Mouse (Mus musculus) intestine, embryonic 14.5 days (tissue): ENCODE measurements around the gene 1700018G05Rik. TPM values are rescaled to one million over a fixed set of nuclear protein-coding genes. Genes with fewer than 3 reads are reported as not detected.
"Not testable (repeated sequence)": the region's sequence is repeated elsewhere in the genome, so short reads cannot be mapped to it uniquely, and the experiment has no call there.

ENCODE experiments used
- ATAC-seq: fragments of 200-750 bp; cut with Nextera tagmentation; replicated peaks from 2 replicates; pipeline ENCODE4 v1.8.0; 2017; ENCODE audit warnings: low read depth, moderate number of reproducible peaks, moderate TSS enrichment, moderate library complexity; ENCODE audit not compliant: low FRiP score, low TSS enrichment
- DNase-seq: peaks from one replicate; pipeline ENCODE4 v3.0.0-alpha.2; 2018; ENCODE audit warnings: low spot score
- H3K27ac ChIP-seq: fragments of 300-500 bp; sonication (generic); 2 replicates; pipeline ENCODE4 v1.5.1; 2014; ENCODE audit warnings: low read depth, mild to moderate bottlenecking, control low read depth
- H3K27me3 ChIP-seq: fragments of 300-500 bp; sonication (generic); replicated peaks from 2 replicates; pipeline ENCODE4 v1.6.1; 2014; ENCODE audit warnings: low read length, control low read depth; ENCODE audit not compliant: control insufficient read depth, insufficient read depth
- H3K36me3 ChIP-seq: fragments of 300-500 bp; sonication (generic); 2 replicates; pipeline ENCODE4 v1.6.1; 2014; ENCODE audit warnings: low read length, control low read depth; ENCODE audit not compliant: control insufficient read depth, insufficient read depth
- H3K4me1 ChIP-seq: fragments of 300-500 bp; sonication (generic); replicated peaks from 2 replicates; pipeline ENCODE4 v1.6.1; 2014; ENCODE audit warnings: low read length, control low read depth, mixed read lengths; ENCODE audit not compliant: control insufficient read depth, insufficient read depth
- H3K4me2 ChIP-seq: fragments of 300-500 bp; sonication (generic); 2 replicates; pipeline ENCODE4 v1.6.1; 2014; ENCODE audit warnings: low read length
- H3K4me3 ChIP-seq: fragments of 300-500 bp; sonication (generic); 2 replicates; pipeline ENCODE4 v1.5.1; 2014; ENCODE audit warnings: low read depth, low read length, control low read depth, mixed read lengths
- H3K9ac ChIP-seq: fragments of 300-500 bp; sonication (generic); 2 replicates; pipeline ENCODE4 v1.6.1; 2014; ENCODE audit warnings: mild to moderate bottlenecking, low read length
- H3K9me3 ChIP-seq: fragments of 300-500 bp; sonication (generic); 2 replicates; pipeline ENCODE4 v1.6.1; 2016; ENCODE audit warnings: low read length, control low read depth; ENCODE audit not compliant: control insufficient read depth
- WGBS: fragments of 180-500 bp; shearing (Covaris S2); extraction: QIAGEN DNeasy Blood & Tissue Kit; methylation state at CpG from one replicate; pipeline ENCODE4 v1.1.7; 2014; 5-methylcytosine and 5-hydroxymethylcytosine counted together
- polyA plus RNA-seq: library from polyadenylated mRNA; unstranded; fragments of >200 nt; fragmentation: Nextera tagmentation; extraction: Ambion mirVana; gene quantifications from 2 replicates; pipeline ENCODE4 v1.2.1, GENCODE M21; 2014

Gene 1700018G05Rik
- not detected in 2 replicates for polyA plus RNA-seq

DNA sequence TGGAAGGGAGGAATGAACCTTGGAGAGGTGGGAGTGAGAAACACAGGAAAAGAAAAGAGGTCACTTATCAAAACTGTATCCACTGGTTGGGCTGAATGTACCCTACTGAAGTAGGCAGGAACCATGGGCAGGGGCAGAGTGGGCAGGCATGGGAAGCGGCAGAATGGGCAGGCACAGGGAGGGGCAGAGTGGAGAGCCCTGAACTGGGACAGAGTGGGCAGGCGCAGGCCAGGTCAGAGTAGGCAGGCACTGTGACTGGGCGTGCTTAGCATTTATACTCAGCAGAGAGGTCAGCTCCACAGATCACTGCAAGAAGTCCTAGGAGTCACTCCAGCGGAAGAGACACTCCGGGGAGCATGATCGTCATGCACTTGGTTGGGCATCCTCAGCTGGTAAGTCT is at the start of gene 1700018G05Rik:
Gene 1700018G05Rik (plus strand): TSS at position 301 of the 400 bp plus-strand sequence.
- ATAC-seq, H3K9me3 ChIP-seq, H3K4me1 ChIP-seq, H3K4me3 ChIP-seq, H3K4me2 ChIP-seq, H3K27me3 ChIP-seq, H3K9ac ChIP-seq, H3K36me3 ChIP-seq, H3K27ac ChIP-seq, DNase-seq: not testable (repeated sequence)
- 90% methylated on average over 6 of the region's 6 CpGs for WGBS

DNA sequence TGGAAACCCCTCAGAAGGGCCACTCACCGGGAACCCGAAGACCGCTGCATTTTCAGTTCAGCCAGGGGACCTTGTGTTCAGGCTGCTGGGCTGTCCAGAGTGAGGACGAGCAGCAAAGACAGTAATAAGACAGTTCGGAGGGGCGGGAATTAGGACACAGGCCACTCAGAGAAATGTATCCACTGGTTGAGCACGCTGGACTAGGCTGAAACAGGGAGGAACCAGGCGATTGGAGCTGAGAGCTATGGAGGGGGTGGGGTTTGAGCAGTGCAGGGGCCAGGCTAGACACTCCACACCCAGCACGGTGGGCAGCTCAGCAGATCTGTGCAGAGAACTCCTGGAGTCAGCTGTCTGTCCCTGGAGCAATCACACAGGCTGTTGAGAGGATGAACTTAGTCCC is 19.6 kb upstream of the 1700018G05Rik start, which contains the start of the genes Dmrtc1a and 1700011M02Rik:
Gene Dmrtc1a (minus strand): TSS at position 101 of the 400 bp plus-strand sequence.
Gene 1700011M02Rik (plus strand): TSS at position 319 of the 400 bp plus-strand sequence.
- not testable (repeated sequence) for H3K4me2 ChIP-seq, ATAC-seq, DNase-seq, H3K9me3 ChIP-seq, H3K36me3 ChIP-seq, H3K27me3 ChIP-seq, H3K27ac ChIP-seq, H3K4me3 ChIP-seq, H3K9ac ChIP-seq, H3K4me1 ChIP-seq
- 81% methylated on average over 3 of the region's 9 CpGs for WGBS

DNA sequence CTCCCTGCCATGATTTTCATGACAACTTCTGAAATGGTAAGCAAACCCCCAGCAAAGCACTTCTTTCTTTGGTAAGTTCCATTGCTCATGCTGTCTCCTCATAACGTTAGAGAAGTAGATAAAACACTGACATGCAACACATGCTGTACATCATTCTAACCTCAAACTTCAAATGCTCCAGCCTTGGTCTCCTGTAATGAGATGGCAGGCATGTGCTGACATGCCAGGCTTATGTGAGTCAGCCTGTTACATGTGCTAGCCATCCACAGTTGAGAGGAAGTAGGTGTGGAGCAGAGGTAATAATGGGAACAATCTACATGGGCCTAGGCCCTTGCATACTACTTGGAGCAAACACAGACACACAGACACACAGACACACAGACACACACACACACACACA is 13.3 kb upstream of the 1700018G05Rik start:
- not testable (repeated sequence) for H3K27me3 ChIP-seq, H3K27ac ChIP-seq, H3K36me3 ChIP-seq, H3K4me1 ChIP-seq, H3K9ac ChIP-seq, H3K4me2 ChIP-seq, DNase-seq, ATAC-seq, H3K4me3 ChIP-seq, H3K9me3 ChIP-seq
- WGBS: 100% methylated on average over 1 of the region's 1 CpGs

DNA sequence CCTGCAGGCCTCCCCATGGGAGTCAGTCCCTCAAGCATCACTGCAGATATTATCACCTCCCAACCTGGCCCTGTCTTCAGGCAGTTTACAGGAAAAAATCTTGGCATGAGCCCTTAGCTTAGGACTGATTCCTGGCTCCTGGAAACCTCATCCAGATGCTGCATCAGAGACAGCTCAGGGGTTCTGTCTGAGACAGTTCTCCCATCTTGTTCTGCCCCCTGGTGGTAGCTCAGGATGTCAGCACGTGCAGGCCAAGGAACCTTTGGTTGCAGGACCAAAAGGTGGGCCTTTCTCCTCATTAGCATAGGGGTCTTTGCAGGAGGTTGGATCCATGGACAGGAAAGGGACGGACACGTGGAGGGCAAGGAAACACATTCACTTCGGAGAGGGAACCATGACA is 1.5 kb upstream of the 1700018G05Rik start:
- not testable (repeated sequence) for H3K27me3 ChIP-seq, H3K9ac ChIP-seq, H3K9me3 ChIP-seq, H3K4me3 ChIP-seq, H3K36me3 ChIP-seq, H3K27ac ChIP-seq, ATAC-seq, H3K4me2 ChIP-seq, DNase-seq, H3K4me1 ChIP-seq
- 12% methylated on average over 3 of the region's 4 CpGs for WGBS

DNA sequence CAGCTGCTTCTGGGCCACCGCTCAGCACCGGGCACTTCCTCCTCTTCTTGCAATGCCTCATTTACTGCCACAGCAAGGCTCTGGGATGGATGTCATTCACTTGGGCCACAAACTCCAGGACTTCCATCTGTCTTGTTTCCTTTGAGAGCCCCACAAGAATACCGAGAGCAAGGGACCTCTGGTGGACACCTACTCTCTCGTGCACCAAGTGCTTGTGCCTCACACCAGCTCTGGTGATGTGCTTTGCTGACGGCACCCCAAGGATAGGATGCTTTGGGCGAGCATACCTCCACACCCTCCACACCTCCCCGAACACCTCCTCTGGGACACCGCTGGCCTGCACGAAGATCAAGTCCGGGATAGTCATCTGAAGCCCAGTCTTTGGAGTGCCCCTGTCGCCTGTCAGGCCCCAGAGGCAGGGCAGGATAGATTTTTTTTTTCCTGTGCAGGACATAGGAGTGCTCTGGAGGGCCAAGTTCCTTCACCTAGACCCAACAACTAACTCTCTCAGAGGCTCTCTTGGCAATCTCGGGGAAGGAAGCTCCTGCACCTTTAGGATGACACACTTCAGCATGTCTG is 4.9 kb downstream of the 1700018G05Rik start:
- DNase-seq (no peak), ATAC-seq (no peak)
- no peaks in the 10 kb centered on the region for H3K36me3 ChIP-seq
- 47% methylated on average over 12 of the region's 12 CpGs for WGBS
- H3K27ac ChIP-seq: no peak overlapping the region
- no peaks in the 10 kb centered on the region for H3K9me3 ChIP-seq
- peak overlapping the region; percentile 55 for H3K9ac ChIP-seq
- no peaks in the 10 kb centered on the region for H3K4me1 ChIP-seq
- peak overlapping the region; percentile 48 for H3K4me3 ChIP-seq
- H3K27me3 ChIP-seq: peaks cover 4% of the 10 kb centered on the region; the same call in 1 of the 2 replicates
- H3K4me2 ChIP-seq: peak overlapping the region; percentile 57

DNA sequence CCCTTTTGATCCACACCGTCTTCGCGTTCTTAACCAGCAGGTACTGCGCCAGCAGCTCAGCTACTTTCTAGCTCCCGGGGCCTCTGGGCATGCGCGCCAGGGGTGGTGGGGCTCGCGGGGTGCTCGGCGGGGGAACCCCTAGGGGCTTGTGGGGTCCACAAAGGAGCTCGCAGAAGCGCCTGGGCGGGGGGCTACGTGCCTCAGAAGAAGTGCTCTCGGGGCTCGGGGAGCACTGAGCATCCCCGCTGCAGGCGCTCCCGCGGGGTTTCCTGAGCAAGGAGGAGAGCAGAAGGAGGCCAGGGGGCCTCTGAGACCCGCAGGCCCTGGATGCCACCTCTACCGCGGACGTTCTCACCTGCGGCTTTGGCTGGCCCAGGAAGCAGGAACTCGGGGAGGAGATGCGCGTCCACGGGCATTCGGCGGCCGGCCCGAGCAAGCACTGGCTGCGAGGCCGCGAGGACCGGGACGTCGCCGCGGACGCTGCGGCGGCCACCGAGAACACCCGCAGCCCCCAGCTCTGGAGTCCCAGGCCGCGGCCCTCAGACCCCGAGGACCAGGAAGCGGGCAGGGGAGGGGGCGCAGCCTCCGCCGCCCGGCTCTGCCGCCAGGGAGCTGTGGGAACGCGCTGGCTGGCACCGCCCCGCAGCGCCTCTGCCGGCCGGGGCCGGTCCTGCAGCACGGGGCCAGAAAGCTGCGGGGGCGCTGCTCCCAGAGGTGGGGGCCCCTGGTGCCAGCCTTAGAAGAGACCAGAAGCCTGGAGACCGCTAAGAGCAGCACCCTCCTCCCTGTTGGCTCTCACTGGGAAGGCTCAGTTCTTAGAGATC is 5.6 kb downstream of the 1700018G05Rik start:
- Histone ChIP-seq H3K4me3 (peak overlapping the region; percentile 48), H3K9ac (peak overlapping the region; percentile 55), H3K27ac (no peak overlapping the region), H3K4me1 (no peaks in the 10 kb centered on the region), H3K36me3 (no peaks in the 10 kb centered on the region), H3K27me3 (peaks cover 4% of the 10 kb centered on the region; the same call in 1 of the 2 replicates), H3K4me2 (peak overlapping the region; percentile 57), H3K9me3 (no peaks in the 10 kb centered on the region)
- DNase-seq (peak; percentile 72), ATAC-seq (peak; percentile 70)
- 10% methylated on average over 48 of the region's 68 CpGs for WGBS

DNA sequence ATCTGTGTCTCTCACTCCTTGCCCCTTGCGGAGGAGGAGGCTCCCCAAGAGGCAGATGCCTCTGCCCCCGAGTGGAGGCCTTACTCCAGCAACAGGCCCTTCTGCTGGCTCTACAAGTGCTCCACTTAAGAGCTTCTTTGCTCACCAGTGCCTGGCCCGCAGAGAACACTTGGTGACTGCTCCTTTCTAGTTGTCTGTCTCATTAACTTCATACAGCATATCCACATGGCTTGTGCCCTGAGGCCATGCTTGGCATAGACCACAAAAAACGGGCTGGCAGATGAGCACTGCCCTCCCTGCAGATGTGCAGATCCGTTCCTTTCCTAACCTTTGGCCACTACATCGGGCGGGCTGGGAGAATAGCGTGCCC is 6.2 kb downstream of the 1700018G05Rik start:
- no peak for ATAC-seq
- Histone ChIP-seq H3K4me3 (no peak overlapping the region), H3K4me1 (no peaks in the 10 kb centered on the region), H3K27ac (no peak overlapping the region), H3K9ac (no peak overlapping the region), H3K4me2 (peak overlapping the region; percentile 57; the same call in 1 of the 2 replicates), H3K27me3 (peaks cover 4% of the 10 kb centered on the region; the same call in 1 of the 2 replicates), H3K36me3 (no peaks in the 10 kb centered on the region), H3K9me3 (no peaks in the 10 kb centered on the region)
- 67% methylated on average over 7 of the region's 8 CpGs for WGBS
- no peak for DNase-seq

DNA sequence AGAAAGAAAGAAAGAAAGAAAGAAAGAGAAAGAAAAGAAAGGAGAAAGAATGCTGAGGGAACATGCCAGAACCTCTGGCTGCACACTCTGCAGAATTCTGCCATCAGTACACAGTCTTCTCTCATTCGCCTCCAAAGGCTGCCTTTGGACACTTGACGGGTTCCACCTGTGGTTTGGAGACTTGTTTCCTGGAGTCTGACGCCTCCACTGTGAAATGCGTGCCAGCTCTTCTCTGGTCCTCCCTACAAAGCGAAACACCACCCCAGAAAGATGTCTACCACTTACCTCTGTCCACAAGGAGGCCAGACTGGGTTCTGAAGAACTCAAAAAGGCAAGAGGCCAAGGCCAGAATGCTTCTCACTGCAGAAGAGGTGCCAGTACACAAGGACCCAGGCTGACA is 8.6 kb downstream of the 1700018G05Rik start:
- ATAC-seq: no peak
- Histone ChIP-seq H3K4me1 (no peaks in the 10 kb centered on the region), H3K9ac (no peak overlapping the region), H3K9me3 (no peaks in the 10 kb centered on the region), H3K4me2 (no peak overlapping the region), H3K27ac (no peak overlapping the region), H3K27me3 (peaks cover 4% of the 10 kb centered on the region; the same call in 1 of the 2 replicates), H3K4me3 (no peak overlapping the region), H3K36me3 (no peaks in the 10 kb centered on the region)
- WGBS: 53% methylated on average over 5 of the region's 5 CpGs
- no peak for DNase-seq
